Comparison of ENCODE assay signal across 8 mouse cellular contexts in genomic region chr9:64774411-64774811, GRCm38 (mm10). TPM values are rescaled to one million over a fixed set of nuclear protein-coding genes. Genes with fewer than 3 reads are reported as not detected.
DNase-seq lines count a peak whose midpoint lies in the region; ATAC-seq and TF ChIP-seq lines count a peak whose summit lies in the region.

No protein-coding gene starts in this region.

- ATAC-seq in forebrain, embryonic 11.5 days (replicated peaks; ENCODE audit: low FRiP score) = no peak
- ATAC-seq in embryonic facial prominence, embryonic 13.5 days (ENCODE audit: insufficient number of reproducible peaks, insufficient read depth, low FRiP score, low TSS enrichment, low read depth) = no peak
- ATAC-seq in stomach, postnatal 0 days (ENCODE audit: low FRiP score, low TSS enrichment) = peak; percentile 84

- H3K4me1 ChIP-seq in forebrain, embryonic 10.5 days = peaks cover 12% of the 10 kb centered on the region
- H3K4me1 ChIP-seq in forebrain, embryonic 11.5 days (replicated peaks; ENCODE audit: control insufficient read depth, insufficient read depth, low read length) = no peaks in the 10 kb centered on the region
- peaks cover 13% of the 10 kb centered on the region for H3K4me1 ChIP-seq in embryonic facial prominence, embryonic 13.5 days
- no peaks in the 10 kb centered on the region; the same call in 1 of the 2 replicates for H3K4me1 ChIP-seq in stomach, postnatal 0 days (replicated peaks; ENCODE audit: control insufficient read depth, insufficient read depth)

- H3K4me2 ChIP-seq in forebrain, embryonic 11.5 days (ENCODE audit: low read depth, low read length, severe bottlenecking) = no peak overlapping the region
- no peak overlapping the region for H3K4me2 ChIP-seq in embryonic facial prominence, embryonic 13.5 days
- H3K4me2 ChIP-seq in stomach, postnatal 0 days (replicated peaks; ENCODE audit: low read depth) = no peak overlapping the region

- H3K4me3 ChIP-seq in forebrain, embryonic 10.5 days = no peak overlapping the region
- H3K4me3 ChIP-seq in forebrain, embryonic 11.5 days (ENCODE audit: low read depth, low read length) = no peak overlapping the region
- H3K4me3 ChIP-seq in embryonic facial prominence, embryonic 13.5 days = no peak overlapping the region
- H3K4me3 ChIP-seq in stomach, postnatal 0 days (ENCODE audit: low read depth, low read length) = no peak overlapping the region

- H3K36me3 ChIP-seq in forebrain, embryonic 10.5 days (replicated peaks) = no peaks in the 10 kb centered on the region
- no peaks in the 10 kb centered on the region for H3K36me3 ChIP-seq in forebrain, embryonic 11.5 days (ENCODE audit: control insufficient read depth, insufficient read depth, low read length)
- H3K36me3 ChIP-seq in embryonic facial prominence, embryonic 13.5 days = no peaks in the 10 kb centered on the region
- H3K36me3 ChIP-seq in stomach, postnatal 0 days (ENCODE audit: control insufficient read depth, insufficient read depth, low read length) = no peaks in the 10 kb centered on the region

- no peak for TF ChIP-seq CTCF in stomach, postnatal 0 days (IDR thresholded peaks at IDR 0.05; ENCODE audit: low read depth)

- no peak overlapping the region for H3K9ac ChIP-seq in forebrain, embryonic 11.5 days (ENCODE audit: low read length)
- H3K9ac ChIP-seq in embryonic facial prominence, embryonic 13.5 days = 0 out of 2 replicates have a peak overlapping the region, but pooled peaks have one; percentile 40
- no peak overlapping the region for H3K9ac ChIP-seq in stomach, postnatal 0 days (ENCODE audit: low read length)

- no peaks in the 10 kb centered on the region for H3K9me3 ChIP-seq in forebrain, embryonic 10.5 days
- H3K9me3 ChIP-seq in forebrain, embryonic 11.5 days (ENCODE audit: control insufficient read depth, low read length) = no peaks in the 10 kb centered on the region
- H3K9me3 ChIP-seq in embryonic facial prominence, embryonic 13.5 days = no peaks in the 10 kb centered on the region
- no peaks in the 10 kb centered on the region for H3K9me3 ChIP-seq in stomach, postnatal 0 days (ENCODE audit: control insufficient read depth, low read length)

- H3K27ac ChIP-seq in forebrain, embryonic 10.5 days = peak overlapping the region; percentile 65
- H3K27ac ChIP-seq in forebrain, embryonic 11.5 days (ENCODE audit: low read depth, low read length) = no peak overlapping the region
- peak overlapping the region; percentile 28; the same call in 1 of the 2 replicates for H3K27ac ChIP-seq in embryonic facial prominence, embryonic 13.5 days
- H3K27ac ChIP-seq in stomach, postnatal 0 days (replicated peaks) = peak overlapping the region; percentile 81

- no peak for TF ChIP-seq EP300 in stomach, postnatal 0 days (optimal IDR thresholded peaks at IDR 0.05)

- DNase-seq in forebrain, embryonic 10.5 days (ENCODE audit: extremely low spot score, low spot score) = no peak
- DNase-seq in forebrain, embryonic 11.5 days (ENCODE audit: low spot score) = no peak
- peak; percentile 31 for DNase-seq in heart, postnatal 25 days (ENCODE audit: low spot score)
- DNase-seq in layer of hippocampus, adult 9-11 months = peak; percentile 77
- DNase-seq in lung, postnatal 36 days = peak; percentile 70
- DNase-seq in stomach, postnatal 0 days (ENCODE audit: low spot score) = peak; percentile 75
- DNase-seq in gastrocnemius, postnatal 4 days (ENCODE audit: low spot score in 2 of 2) = no peak

- intact Hi-C loops in heart, postnatal 25 days (cut with DNase I) = no loop called here

- H3K27me3 ChIP-seq in forebrain, embryonic 10.5 days (ENCODE audit: poor library complexity, severe bottlenecking) = no peaks in the 10 kb centered on the region
- no peaks in the 10 kb centered on the region for H3K27me3 ChIP-seq in forebrain, embryonic 11.5 days (ENCODE audit: control insufficient read depth, insufficient read depth, low read length)
- no peaks in the 10 kb centered on the region for H3K27me3 ChIP-seq in embryonic facial prominence, embryonic 13.5 days
- H3K27me3 ChIP-seq in stomach, postnatal 0 days (ENCODE audit: control insufficient read depth, insufficient read depth, low read length) = no peaks in the 10 kb centered on the region

- WGBS in forebrain, embryonic 10.5 days = 42% methylated on average over 5 of the region's 5 CpGs
- WGBS in forebrain, embryonic 11.5 days = 37% methylated on average over 5 of the region's 5 CpGs
- WGBS in embryonic facial prominence, embryonic 13.5 days = 41% methylated on average over 5 of the region's 5 CpGs
- 16% methylated on average over 5 of the region's 5 CpGs for whole genome bisulfite sequencing in stomach, postnatal 0 days

RNA-seq across cellular contexts. Expression of gene Dennd4a, which starts 36.7 kb away (rescaled TPM):
- polyA plus RNA-seq in forebrain, embryonic 10.5 days (2016; fragmentation: Nextera tagmentation; extraction: Ambion mirVana) = 8.8 and 10.2 TPM in 2 replicates
- 9.8 and 10.7 TPM in 2 replicates for polyA plus RNA-seq in forebrain, embryonic 11.5 days (2014; fragmentation: Nextera tagmentation; extraction: Ambion mirVana)
- 10.8 and 12.3 TPM in 2 replicates for polyA plus RNA-seq in embryonic facial prominence, embryonic 13.5 days (2015; fragmentation: Nextera tagmentation; extraction: Ambion mirVana)
- 1 to 10 TPM; 6.9 to 7.9 TPM for total RNA-seq in heart, postnatal 25 days (2021)
- polyA plus RNA-seq in stomach, postnatal 0 days (2015; fragmentation: Nextera tagmentation; extraction: Ambion mirVana) = 2.9 and 4.0 TPM in 2 replicates
- total RNA-seq in gastrocnemius, postnatal 4 days (2021) = 10 to 100 TPM; 10.9 to 13.1 TPM

RNA-seq across cellular contexts. Expression of gene Rab11a, which starts 36.9 kb away (rescaled TPM):
- 236 and 237 TPM in 2 replicates for polyA plus RNA-seq in forebrain, embryonic 10.5 days (2016; fragmentation: Nextera tagmentation; extraction: Ambion mirVana)
- polyA plus RNA-seq in forebrain, embryonic 11.5 days (2014; fragmentation: Nextera tagmentation; extraction: Ambion mirVana) = 253 and 282 TPM in 2 replicates
- 293 and 330 TPM in 2 replicates for polyA plus RNA-seq in embryonic facial prominence, embryonic 13.5 days (2015; fragmentation: Nextera tagmentation; extraction: Ambion mirVana)
- total RNA-seq in heart, postnatal 25 days (2021) = 100 to 1,000 TPM; 170 to 191 TPM
- 1,191 and 1,262 TPM in 2 replicates for polyA plus RNA-seq in stomach, postnatal 0 days (2015; fragmentation: Nextera tagmentation; extraction: Ambion mirVana)
- 100 to 1,000 TPM; 145 to 155 TPM for total RNA-seq in gastrocnemius, postnatal 4 days (2021)

Comparison
In these comparisons a context has a peak if more than half of its experiments do, and no peak if none do; other contexts are left out.
1. DNase-seq: peak in heart, postnatal 25 days (single experiment), layer of hippocampus, adult 9-11 months (single experiment), lung, postnatal 36 days (single experiment) and stomach, postnatal 0 days (single experiment); none in forebrain, embryonic 10.5 days (single experiment), forebrain, embryonic 11.5 days (single experiment) and gastrocnemius, postnatal 4 days (0 of 2).